Mouse (Mus musculus): ENCODE data around the gene Tmem140. TPM values are rescaled to one million over a fixed set of nuclear protein-coding genes. Genes with fewer than 3 reads are reported as not detected.

The Tmem140 gene
- polyA plus RNA-seq, 1 experiment = 7.3 TPM

DNA sequence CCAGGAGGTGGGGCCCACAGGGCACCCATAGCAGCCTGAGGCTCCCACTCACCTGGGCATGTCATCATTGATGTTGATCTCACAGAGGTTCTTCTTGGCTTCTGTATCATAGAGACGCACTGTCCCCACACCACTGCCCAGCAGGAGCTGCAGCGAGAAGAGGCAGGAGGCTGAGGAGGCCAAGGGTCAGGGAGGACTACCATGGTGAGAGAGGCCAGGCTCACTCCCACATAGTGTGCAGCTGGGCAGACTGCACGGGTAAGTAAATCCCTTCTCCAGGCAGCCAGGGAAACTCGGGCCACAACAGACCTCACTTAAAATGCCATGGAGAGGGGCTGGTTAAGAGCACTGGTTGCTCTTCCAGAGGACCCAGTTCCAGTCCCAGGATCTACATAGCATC lies 26.2 kb downstream of the Tmem140 start:
- no peaks in the 10 kb centered on the region for H3K4me1 ChIP-seq (ENCODE audit: control insufficient read depth, insufficient read depth, low read length)
- no peak overlapping the region for H3K27ac ChIP-seq (ENCODE audit: insufficient read depth, low read length)
- TF ChIP-seq POLR2A (IDR thresholded peaks at IDR 0.05; ENCODE audit: low read depth, low read length) (no peak), CTCF (IDR thresholded peaks at IDR 0.05; ENCODE audit: borderline replicate concordance, insufficient read depth, low read length) (no peak)
- no peak overlapping the region for H3K4me3 ChIP-seq (ENCODE audit: insufficient read depth, low read length)

DNA sequence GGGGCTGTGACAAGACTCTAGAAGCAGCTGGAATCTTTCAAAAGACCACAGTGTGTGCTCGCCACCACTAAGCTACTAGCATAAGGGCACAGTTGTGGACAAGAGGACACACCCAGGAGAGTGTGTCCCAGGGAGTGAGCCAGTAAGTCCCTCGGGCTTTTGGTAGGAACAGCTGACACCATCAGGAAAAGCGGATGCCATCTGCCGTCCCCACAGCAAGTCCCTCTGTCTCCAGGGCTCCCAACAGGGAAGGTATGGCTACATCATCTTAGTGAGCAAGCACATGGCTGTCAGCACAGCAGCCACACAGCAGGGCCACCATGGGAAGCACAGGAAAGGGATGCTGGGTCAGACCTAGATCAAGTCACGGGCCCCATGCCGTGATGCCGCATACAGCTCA lies 32.6 kb downstream of the Tmem140 start:
- Histone ChIP-seq H3K4me1 (ENCODE audit: control insufficient read depth, insufficient read depth, low read length) (no peaks in the 10 kb centered on the region), H3K4me3 (ENCODE audit: insufficient read depth, low read length) (no peak overlapping the region), H3K27ac (ENCODE audit: insufficient read depth, low read length) (no peak overlapping the region)
- TF ChIP-seq CTCF (IDR thresholded peaks at IDR 0.05; ENCODE audit: borderline replicate concordance, insufficient read depth, low read length) (no peak), POLR2A (IDR thresholded peaks at IDR 0.05; ENCODE audit: low read depth, low read length) (no peak)

DNA sequence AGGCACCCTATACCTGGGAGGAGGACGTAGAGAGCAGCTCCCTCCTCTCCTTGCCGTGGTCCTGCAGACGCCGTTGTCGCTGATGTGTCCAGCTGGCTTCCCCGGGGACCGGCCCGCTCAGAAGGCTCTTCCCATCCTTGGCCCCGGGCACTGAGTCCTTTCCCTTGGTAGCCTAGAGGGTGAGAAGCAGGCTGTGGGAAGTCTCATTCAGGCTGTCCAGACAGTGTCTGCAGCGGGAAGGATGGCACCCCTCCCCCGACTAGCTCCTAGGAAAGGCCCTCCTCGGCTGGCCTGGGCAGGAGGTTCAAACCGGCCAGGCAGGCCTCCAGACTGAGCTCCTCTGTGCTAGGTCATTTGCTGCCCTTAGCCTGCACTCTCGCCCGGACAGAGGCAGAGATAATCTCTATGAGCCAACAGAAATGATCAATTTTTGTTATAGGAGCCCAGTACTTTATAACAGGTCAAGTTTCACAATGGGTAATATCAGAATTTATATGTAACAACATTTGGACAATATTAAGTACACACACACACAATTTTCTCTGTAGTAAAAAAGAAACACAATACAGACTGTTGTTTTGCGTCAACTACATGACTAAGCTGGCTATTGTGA lies 33.3 kb downstream of the Tmem140 start:
- Histone ChIP-seq H3K27ac (ENCODE audit: insufficient read depth, low read length) (no peak overlapping the region), H3K4me3 (ENCODE audit: insufficient read depth, low read length) (no peak overlapping the region), H3K4me1 (ENCODE audit: control insufficient read depth, insufficient read depth, low read length) (no peaks in the 10 kb centered on the region)
- TF ChIP-seq POLR2A (IDR thresholded peaks at IDR 0.05; ENCODE audit: low read depth, low read length) = no peak
- TF ChIP-seq CTCF (IDR thresholded peaks at IDR 0.05; ENCODE audit: borderline replicate concordance, insufficient read depth, low read length) = no peak

DNA sequence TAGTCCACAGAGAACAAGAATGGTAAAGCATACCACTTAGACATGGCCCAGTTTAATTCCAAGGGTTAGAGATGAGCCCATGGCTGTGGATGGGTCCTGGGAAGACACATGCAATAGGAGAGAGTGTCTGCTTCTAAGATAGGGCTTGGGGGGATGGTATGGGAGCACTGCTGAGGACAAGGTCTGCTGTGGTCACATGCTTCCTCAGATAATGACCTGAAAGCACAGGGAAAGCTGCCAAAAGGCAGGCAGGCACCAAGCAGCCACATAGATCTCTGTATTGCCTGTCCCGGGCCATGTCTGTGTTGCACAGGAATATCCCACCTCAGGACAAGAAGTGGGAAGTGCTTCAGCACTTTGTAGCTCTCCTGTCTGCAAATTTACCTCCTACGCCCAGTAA lies 36.2 kb downstream of the Tmem140 start:
- Histone ChIP-seq H3K4me1 (ENCODE audit: control insufficient read depth, insufficient read depth, low read length) (no peaks in the 10 kb centered on the region), H3K4me3 (ENCODE audit: insufficient read depth, low read length) (no peak overlapping the region), H3K27ac (ENCODE audit: insufficient read depth, low read length) (no peak overlapping the region)
- TF ChIP-seq POLR2A (IDR thresholded peaks at IDR 0.05; ENCODE audit: low read depth, low read length) (no peak), CTCF (IDR thresholded peaks at IDR 0.05; ENCODE audit: borderline replicate concordance, insufficient read depth, low read length) (no peak)

DNA sequence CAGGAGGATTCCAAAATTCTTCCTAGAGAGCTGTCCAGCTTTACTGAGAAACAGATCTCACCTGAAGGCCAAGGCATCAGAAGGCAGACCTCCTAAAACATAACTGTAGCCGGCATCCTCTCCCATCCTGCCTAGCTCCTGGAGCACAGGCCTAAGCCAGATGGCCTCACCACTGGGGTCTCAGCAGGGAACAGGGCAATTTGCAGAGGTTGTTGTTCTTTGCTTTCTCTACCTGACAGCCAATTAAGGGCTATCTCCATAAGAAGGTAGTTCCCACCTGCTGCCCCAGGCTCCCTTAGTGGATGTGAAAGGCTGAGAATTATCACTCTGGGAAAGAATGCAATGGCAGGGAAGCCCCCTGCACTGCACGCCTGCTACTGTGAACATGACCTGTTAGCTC lies 38.0 kb downstream of the Tmem140 start:
- no peak overlapping the region for H3K4me3 ChIP-seq (ENCODE audit: insufficient read depth, low read length)
- TF ChIP-seq CTCF (IDR thresholded peaks at IDR 0.05; ENCODE audit: borderline replicate concordance, insufficient read depth, low read length) (no peak), POLR2A (IDR thresholded peaks at IDR 0.05; ENCODE audit: low read depth, low read length) (no peak)
- H3K4me1 ChIP-seq (ENCODE audit: control insufficient read depth, insufficient read depth, low read length) = no peaks in the 10 kb centered on the region
- no peak overlapping the region for H3K27ac ChIP-seq (ENCODE audit: insufficient read depth, low read length)

DNA sequence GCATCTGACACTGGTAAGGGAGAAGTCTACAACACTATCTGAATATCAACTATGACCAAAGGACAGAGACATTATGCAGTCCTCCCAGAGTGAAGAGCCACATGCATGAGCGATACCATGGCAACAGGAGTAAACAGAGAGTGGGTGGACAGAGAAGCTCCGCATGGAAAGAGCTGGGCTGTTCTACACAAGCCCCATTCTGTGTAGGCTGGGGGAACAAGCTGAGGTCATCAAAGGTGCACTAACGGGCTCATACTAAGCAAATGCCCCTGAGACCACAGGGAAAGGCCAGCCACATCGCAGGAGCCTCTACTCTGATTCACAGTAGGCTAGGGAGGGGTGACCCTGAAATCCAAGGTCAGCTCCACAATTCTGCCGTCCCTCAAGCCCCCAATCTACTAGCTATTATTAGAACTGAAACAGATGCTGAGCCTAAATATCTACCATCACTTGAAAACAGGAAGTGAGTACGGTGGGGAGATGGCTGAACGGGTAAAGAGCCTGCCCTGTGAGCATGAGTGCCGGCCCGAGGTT lies 39.0 kb downstream of the Tmem140 start:
- Histone ChIP-seq H3K4me1 (ENCODE audit: control insufficient read depth, insufficient read depth, low read length) (no peaks in the 10 kb centered on the region), H3K27ac (ENCODE audit: insufficient read depth, low read length) (no peak overlapping the region), H3K4me3 (ENCODE audit: insufficient read depth, low read length) (no peak overlapping the region)
- no peak for TF ChIP-seq POLR2A (IDR thresholded peaks at IDR 0.05; ENCODE audit: low read depth, low read length)
- no peak for TF ChIP-seq CTCF (IDR thresholded peaks at IDR 0.05; ENCODE audit: borderline replicate concordance, insufficient read depth, low read length)

DNA sequence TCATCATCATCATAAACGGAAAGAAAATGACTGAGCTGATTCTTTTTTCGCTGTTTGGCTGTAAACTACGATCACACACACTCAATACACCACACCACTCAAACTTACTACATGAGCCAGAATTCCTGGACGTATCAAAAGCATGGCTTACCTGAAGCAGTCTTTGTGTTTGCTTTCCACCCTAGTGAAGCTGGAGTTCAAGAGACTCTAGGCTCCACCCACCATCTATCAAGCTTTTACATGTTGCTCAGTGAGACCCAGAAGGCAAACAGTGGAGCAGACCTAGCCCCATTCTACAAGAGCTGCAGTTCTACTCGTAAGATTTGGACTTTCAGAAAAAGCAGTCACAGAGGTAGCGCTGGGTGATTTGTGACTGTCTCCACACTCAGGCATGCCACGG lies 39.6 kb downstream of the Tmem140 start:
- Histone ChIP-seq H3K4me3 (ENCODE audit: insufficient read depth, low read length) (no peak overlapping the region), H3K4me1 (ENCODE audit: control insufficient read depth, insufficient read depth, low read length) (no peaks in the 10 kb centered on the region), H3K27ac (ENCODE audit: insufficient read depth, low read length) (no peak overlapping the region)
- TF ChIP-seq POLR2A (IDR thresholded peaks at IDR 0.05; ENCODE audit: low read depth, low read length) = no peak
- TF ChIP-seq CTCF (IDR thresholded peaks at IDR 0.05; ENCODE audit: borderline replicate concordance, insufficient read depth, low read length) = no peak

DNA sequence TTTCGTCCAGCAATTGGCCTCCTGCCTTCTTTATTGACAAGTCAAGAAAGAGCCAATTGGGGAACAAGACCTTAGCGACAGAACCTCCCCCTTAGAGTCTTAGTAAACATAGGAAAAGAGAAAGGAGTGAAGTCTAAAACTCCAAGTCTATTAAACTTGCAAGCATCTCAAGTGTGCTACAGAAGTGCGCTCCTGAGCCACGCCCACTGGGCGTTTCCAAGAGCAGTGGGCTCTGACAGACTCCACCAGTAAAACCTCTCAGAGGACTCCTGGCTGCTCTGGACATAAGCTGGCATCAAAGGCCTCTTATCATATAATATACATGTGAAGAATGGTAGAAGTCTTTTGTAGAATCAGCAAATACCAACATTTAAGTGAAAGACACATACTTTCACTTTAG lies 40.5 kb downstream of the Tmem140 start:
- H3K4me3 ChIP-seq (ENCODE audit: insufficient read depth, low read length) = no peak overlapping the region
- H3K4me1 ChIP-seq (ENCODE audit: control insufficient read depth, insufficient read depth, low read length) = no peaks in the 10 kb centered on the region
- TF ChIP-seq POLR2A (IDR thresholded peaks at IDR 0.05; ENCODE audit: low read depth, low read length) (no peak), CTCF (IDR thresholded peaks at IDR 0.05; ENCODE audit: borderline replicate concordance, insufficient read depth, low read length) (no peak)
- no peak overlapping the region for H3K27ac ChIP-seq (ENCODE audit: insufficient read depth, low read length)

DNA sequence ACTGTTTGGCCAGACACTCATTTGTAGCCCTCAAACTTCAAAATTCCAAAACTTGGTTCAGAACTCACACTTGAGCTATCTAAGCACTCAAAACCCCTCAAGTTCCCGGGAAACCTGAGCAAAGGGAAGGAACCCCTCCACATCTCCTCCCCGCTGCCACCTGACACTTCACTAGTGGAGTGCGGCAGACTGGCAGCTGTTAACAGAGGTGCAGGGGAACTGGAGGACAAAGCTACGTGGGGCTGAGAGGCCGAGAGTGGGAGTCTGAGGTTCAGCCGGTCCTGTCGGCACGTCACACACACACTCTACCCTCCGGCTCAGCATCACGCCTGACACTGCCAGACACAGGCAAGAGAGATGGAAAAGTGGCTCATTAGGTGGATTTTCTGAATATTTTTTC lies 40.9 kb downstream of the Tmem140 start:
- Histone ChIP-seq H3K27ac (ENCODE audit: insufficient read depth, low read length) (no peak overlapping the region), H3K4me1 (ENCODE audit: control insufficient read depth, insufficient read depth, low read length) (no peaks in the 10 kb centered on the region), H3K4me3 (ENCODE audit: insufficient read depth, low read length) (no peak overlapping the region)
- TF ChIP-seq CTCF (IDR thresholded peaks at IDR 0.05; ENCODE audit: borderline replicate concordance, insufficient read depth, low read length) (no peak), POLR2A (IDR thresholded peaks at IDR 0.05; ENCODE audit: low read depth, low read length) (no peak)

DNA sequence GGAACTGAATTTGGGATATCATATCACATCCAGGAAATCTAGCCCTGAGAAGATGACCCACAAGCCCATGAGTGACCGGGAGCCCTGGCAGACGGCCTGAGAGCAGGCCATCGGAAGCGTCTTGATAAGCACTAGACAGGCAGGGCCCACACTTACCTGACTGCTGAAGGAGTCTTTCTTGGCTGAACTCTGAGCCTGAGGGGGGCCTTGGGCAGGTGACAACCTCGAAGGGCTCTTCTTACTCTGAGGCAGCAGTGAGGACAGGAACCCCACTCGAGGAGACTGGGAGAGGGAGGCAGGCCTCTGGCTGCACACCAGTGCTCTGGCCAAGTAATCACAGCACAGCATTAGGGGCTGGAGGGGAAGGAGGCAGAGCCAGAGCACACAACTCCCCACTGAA lies 41.4 kb downstream of the Tmem140 start:
- no peak for TF ChIP-seq CTCF (IDR thresholded peaks at IDR 0.05; ENCODE audit: borderline replicate concordance, insufficient read depth, low read length)
- TF ChIP-seq POLR2A (IDR thresholded peaks at IDR 0.05; ENCODE audit: low read depth, low read length) = no peak
- Histone ChIP-seq H3K27ac (ENCODE audit: insufficient read depth, low read length) (no peak overlapping the region), H3K4me3 (ENCODE audit: insufficient read depth, low read length) (no peak overlapping the region), H3K4me1 (ENCODE audit: control insufficient read depth, insufficient read depth, low read length) (no peaks in the 10 kb centered on the region)
